Mouse (Mus musculus): ENCODE results near the gene Myom1. TPM values are rescaled to one million over a fixed set of nuclear protein-coding genes. Genes with fewer than 3 reads are reported as not detected.

Gene Myom1
- polyA plus RNA-seq, 1 experiment from 2014 or later, result 7.2 TPM

DNA sequence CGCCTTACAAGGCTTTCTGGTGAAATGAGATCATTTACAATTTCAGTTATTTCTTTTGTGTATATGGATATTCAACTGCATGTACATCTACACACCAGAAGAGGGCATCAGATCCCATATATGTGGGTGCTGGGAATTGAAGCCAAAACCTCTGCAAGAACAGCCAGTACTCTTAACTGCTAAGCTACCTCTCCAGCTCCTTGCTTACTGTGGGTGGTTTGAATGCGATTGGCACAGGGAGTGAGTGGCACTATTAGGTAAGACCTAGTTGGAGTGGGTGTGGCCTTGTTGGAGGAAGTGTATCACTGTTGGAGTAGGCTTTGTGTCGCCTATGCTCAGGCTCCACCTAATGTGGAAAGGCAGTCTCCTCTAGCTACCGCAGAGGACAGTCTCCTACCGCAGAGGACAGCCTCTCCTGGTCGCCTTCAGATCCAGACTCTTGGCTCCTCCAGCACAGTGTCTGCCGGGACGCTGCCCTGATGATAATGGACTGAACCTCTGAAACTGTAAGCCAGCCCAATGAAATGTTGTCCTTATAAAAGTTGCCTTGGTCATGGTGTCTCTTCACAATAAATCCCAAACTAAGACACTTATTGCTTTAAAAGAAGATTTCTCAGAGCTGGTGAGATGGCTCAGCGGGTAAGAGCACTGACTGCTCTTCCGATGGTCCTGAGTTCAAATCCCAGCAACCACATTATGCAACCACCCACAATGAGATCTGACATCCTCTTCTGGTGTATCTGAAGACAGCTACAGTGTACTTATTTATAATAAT is 1.9 kb downstream of the Myom1 start:
- no peak for ATAC-seq (ENCODE audit: insufficient number of reproducible peaks, insufficient read depth, low FRiP score, low TSS enrichment)
- Histone ChIP-seq H3K4me1 (peaks cover 23% of the 10 kb centered on the region), H3K27ac (no peak overlapping the region), H3K36me3 (no peaks in the 10 kb centered on the region), H3K4me2 (replicated peaks) (no peak overlapping the region), H3K4me3 (no peak overlapping the region), H3K9ac (no peak overlapping the region), H3K27me3 (no peaks in the 10 kb centered on the region), H3K9me3 (no peaks in the 10 kb centered on the region)
- WGBS, result 91% methylated on average over 10 of the region's 10 CpGs

DNA sequence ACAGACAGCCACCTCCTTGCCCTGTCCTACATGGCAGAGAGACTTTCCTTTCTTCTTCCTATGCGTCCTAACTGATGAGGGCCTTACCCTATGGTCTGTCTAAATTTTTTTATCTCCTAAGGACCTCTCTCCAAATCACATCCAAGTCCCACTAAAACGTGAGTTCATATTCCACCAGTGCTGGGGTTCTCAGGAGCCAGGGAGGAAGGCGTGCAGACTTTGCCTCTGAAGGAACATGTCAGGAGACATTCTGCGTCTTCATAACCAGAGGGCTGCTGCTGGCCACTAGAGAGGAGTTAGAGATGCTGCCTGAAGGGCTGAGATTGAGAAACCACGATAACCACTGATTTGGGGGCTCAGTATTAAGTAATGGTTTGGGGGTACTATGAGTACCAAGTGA is 4.5 kb downstream of the Myom1 start:
- no peak overlapping the region for H3K9ac ChIP-seq
- no peak overlapping the region for H3K27ac ChIP-seq
- H3K27me3 ChIP-seq, result no peaks in the 10 kb centered on the region
- no peak for ATAC-seq (ENCODE audit: insufficient number of reproducible peaks, insufficient read depth, low FRiP score, low TSS enrichment)
- H3K4me2 ChIP-seq (replicated peaks), result no peak overlapping the region
- no peaks in the 10 kb centered on the region for H3K36me3 ChIP-seq
- H3K4me3 ChIP-seq, result no peak overlapping the region
- no peaks in the 10 kb centered on the region for H3K9me3 ChIP-seq
- 77% methylated on average over 5 of the region's 5 CpGs for WGBS
- peaks cover 10% of the 10 kb centered on the region; the same call in 1 of the 2 replicates for H3K4me1 ChIP-seq

DNA sequence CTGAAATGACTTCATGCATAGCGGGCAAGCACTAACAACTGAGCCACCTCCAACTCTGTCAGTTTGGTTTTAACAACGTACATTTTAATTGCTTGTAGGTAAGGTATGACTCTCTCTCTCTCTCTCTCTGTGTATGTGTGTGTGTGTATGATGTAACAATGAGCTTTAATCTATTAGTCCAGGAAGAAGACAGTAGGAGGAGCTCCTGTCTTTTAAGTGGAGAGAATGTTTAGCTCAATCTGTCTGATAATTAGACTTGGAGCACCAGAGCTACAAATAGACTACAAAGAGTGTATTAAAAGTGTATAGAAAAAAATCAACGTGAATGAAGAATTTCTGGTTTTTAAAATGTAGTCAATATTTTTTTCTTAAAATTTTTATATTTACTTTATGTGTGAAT is 6.2 kb downstream of the Myom1 start:
- Histone ChIP-seq H3K27ac (no peak overlapping the region), H3K36me3 (no peaks in the 10 kb centered on the region), H3K4me3 (no peak overlapping the region), H3K27me3 (no peaks in the 10 kb centered on the region), H3K4me1 (peaks cover under 1% of the 10 kb centered on the region; the same call in 1 of the 2 replicates), H3K9me3 (no peaks in the 10 kb centered on the region), H3K9ac (no peak overlapping the region), H3K4me2 (replicated peaks) (no peak overlapping the region)
- ATAC-seq (ENCODE audit: insufficient number of reproducible peaks, insufficient read depth, low FRiP score, low TSS enrichment), result no peak
- 81% methylated on average over 3 of the region's 3 CpGs for WGBS

DNA sequence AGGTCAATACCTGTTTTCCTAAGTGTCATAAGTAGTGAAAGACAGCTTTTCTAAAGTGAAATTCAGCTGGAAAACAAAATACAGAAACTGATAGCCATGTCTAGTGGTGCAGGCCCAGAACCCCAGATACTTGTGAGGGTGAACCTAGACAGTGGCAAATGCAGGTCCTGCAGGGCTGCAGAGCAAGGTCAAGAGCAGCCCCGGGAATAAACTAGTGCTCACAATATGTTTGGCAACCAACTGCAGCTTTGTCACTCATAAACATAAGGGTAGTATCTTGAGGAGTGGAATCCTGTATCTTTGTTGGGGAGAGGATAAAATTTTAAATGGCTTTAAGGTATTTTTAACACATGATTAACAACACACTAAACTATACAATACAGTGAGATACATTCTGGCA is 7.3 kb downstream of the Myom1 start:
- H3K36me3 ChIP-seq, result no peaks in the 10 kb centered on the region
- H3K4me2 ChIP-seq (replicated peaks), result no peak overlapping the region
- H3K9ac ChIP-seq, result no peak overlapping the region
- no peak overlapping the region for H3K27ac ChIP-seq
- no peaks in the 10 kb centered on the region for H3K9me3 ChIP-seq
- H3K4me1 ChIP-seq, result no peaks in the 10 kb centered on the region
- no peaks in the 10 kb centered on the region for H3K27me3 ChIP-seq
- H3K4me3 ChIP-seq, result no peak overlapping the region
- 81% methylated on average over 1 of the region's 1 CpGs for WGBS
- no peak for ATAC-seq (ENCODE audit: insufficient number of reproducible peaks, insufficient read depth, low FRiP score, low TSS enrichment)

DNA sequence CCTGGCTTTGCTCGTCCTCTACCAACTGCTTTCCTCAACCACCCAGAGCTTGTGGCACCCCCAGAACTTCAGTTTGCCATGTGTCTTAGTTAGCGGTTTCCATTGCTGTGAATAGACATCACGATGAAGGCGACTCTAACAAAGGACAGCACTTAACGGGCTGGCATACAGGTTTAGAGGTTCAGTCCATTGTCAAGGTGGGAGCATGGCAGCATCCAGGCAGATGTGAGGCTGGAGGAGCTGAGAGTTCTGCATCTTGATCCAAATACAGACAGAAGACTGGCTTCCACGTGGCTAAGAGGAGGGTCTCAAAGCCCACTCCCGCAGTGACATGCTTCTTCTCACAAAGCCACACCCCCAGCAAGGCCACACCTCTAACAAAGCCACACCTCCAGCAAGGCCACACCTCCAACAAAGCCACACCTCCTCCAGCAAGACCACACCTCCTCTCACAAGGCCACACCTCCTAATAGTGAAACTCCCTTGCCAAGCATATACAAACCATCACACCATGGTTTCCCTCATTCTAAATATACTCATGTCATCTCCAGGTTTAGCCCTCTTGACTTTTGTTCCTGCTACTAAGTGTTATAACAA is 8.3 kb downstream of the Myom1 start:
- ATAC-seq (ENCODE audit: insufficient number of reproducible peaks, insufficient read depth, low FRiP score, low TSS enrichment), result no peak
- Histone ChIP-seq H3K4me3 (no peak overlapping the region), H3K27ac (no peak overlapping the region), H3K9me3 (no peaks in the 10 kb centered on the region), H3K9ac (no peak overlapping the region), H3K27me3 (no peaks in the 10 kb centered on the region), H3K4me2 (replicated peaks) (no peak overlapping the region), H3K4me1 (no peaks in the 10 kb centered on the region), H3K36me3 (no peaks in the 10 kb centered on the region)
- WGBS, result 59% methylated on average over 7 of the region's 7 CpGs

DNA sequence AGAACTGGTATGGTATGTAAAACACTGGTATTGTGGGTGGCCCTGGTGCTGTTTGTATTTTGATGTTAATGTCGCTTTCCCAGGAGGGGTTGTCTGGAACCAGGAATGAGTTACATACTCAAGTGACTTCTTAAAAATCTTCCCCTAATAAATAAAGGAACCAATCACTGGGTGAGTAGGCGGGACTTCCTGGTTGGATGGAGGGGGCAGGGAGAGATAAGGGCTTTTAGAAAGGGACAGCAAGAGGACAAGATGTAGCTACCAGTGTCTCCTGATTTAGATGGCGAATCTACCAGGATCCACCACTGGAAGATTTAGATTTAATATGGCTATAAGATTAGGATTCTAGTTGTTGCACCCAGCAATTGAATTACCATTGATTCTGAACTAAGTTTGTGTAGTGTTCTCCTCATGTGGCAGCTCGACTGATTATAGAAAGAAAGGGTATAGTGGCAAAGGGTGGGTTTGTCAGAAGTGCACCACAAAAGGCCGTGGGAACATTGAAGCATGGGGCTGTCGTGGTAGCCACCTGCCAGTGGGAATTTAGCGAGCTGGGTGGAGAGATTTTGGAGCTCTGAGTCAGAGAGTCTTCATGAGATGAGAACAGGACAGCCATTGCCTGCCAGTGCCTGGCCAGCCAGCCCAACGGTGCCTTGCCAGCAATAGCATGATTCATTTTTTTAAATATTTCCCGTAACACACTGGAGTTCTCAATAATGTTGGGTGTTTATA is 9.7 kb downstream of the Myom1 start:
- H3K4me2 ChIP-seq (replicated peaks), result no peak overlapping the region
- 89% methylated on average over 9 of the region's 9 CpGs for WGBS
- no peak for ATAC-seq (ENCODE audit: insufficient number of reproducible peaks, insufficient read depth, low FRiP score, low TSS enrichment)

DNA sequence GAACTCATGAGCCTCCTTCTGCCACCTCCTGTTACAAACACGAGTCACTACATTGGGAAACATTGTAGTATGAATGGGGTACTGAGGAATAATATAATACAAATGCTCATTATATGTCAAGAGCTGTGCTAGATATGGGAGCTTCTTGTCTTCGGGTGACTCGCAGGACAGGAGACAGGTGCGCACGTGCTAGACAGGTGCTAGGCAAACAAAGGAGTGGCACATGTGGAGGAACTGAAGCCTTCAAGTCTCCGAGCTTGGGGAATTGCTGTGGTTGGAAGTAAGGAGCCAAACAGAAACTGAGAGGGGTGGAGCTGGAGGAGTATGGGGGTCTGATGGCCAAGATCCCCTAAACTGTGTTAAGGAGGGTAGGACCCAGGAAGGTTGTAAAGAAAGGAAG is 10.7 kb downstream of the Myom1 start:
- Histone ChIP-seq H3K9ac (no peak overlapping the region), H3K36me3 (no peaks in the 10 kb centered on the region), H3K27ac (no peak overlapping the region), H3K4me2 (replicated peaks) (no peak overlapping the region), H3K4me1 (no peaks in the 10 kb centered on the region), H3K27me3 (no peaks in the 10 kb centered on the region; the same call in 1 of the 2 replicates), H3K9me3 (no peaks in the 10 kb centered on the region), H3K4me3 (no peak overlapping the region)
- 92% methylated on average over 6 of the region's 6 CpGs for WGBS
- ATAC-seq (ENCODE audit: insufficient number of reproducible peaks, insufficient read depth, low FRiP score, low TSS enrichment), result no peak

More for the DNA sequence above, 9.7 kb downstream of the Myom1 start:
- Histone ChIP-seq H3K9ac (no peak overlapping the region), H3K4me1 (no peaks in the 10 kb centered on the region), H3K9me3 (no peaks in the 10 kb centered on the region), H3K27me3 (no peaks in the 10 kb centered on the region), H3K27ac (no peak overlapping the region), H3K4me3 (no peak overlapping the region), H3K36me3 (no peaks in the 10 kb centered on the region)

DNA sequence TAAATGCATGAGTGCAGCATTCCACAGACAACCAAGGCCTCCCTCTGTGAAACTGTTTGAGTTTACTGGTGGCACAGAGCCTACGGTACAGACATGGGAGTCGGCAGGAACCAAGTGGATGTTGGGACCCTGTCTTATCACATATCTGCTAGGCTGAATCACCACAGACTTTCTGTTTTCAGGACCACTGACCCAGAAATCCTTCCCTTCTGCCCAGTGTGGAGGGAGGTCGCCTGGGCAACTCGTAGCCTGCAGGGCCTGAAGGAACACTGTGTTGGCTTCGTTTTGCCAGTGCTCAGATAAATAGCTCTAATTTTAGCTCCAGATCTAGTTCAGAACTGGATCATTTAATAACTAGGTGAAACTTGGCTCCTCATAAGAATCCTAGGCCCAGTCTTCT is 12.5 kb downstream of the Myom1 start:
- Histone ChIP-seq H3K4me2 (replicated peaks) (no peak overlapping the region), H3K9me3 (no peaks in the 10 kb centered on the region), H3K9ac (no peak overlapping the region), H3K4me1 (peaks cover 10% of the 10 kb centered on the region; the same call in 1 of the 2 replicates), H3K27me3 (no peaks in the 10 kb centered on the region; the same call in 1 of the 2 replicates), H3K27ac (no peak overlapping the region), H3K4me3 (no peak overlapping the region), H3K36me3 (no peaks in the 10 kb centered on the region)
- ATAC-seq (ENCODE audit: insufficient number of reproducible peaks, insufficient read depth, low FRiP score, low TSS enrichment), result no peak
- WGBS, result 47% methylated on average over 5 of the region's 5 CpGs

DNA sequence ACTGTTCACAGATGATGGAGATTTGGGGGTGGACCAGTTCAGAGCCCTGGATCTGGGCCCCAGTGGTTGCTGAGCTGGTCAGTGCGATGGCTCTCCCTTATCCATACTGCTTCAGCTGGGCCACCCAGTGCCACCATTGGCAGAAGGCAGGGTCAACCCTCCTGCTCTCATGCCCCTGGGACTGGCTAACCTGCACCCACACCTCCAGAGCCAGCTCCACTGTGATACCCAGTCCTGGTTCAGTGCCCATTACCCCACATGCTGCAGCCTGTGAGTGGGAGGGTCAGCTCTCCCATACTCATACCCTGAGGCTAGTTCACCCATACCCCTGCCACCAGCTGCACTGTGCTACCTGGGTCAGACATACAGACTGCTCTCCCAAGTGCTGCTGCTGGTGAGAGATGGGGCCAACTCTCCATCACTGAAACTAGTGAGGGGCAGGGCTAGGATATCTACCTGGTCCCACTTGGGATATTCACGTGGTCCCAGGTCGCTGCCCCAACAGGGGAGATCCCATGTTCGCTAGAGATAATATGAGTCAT is 15.1 kb downstream of the Myom1 start:
- 0 out of 2 replicates have a peak, but pooled peaks have one; percentile 13 for ATAC-seq (ENCODE audit: insufficient number of reproducible peaks, insufficient read depth, low FRiP score, low TSS enrichment)
- Histone ChIP-seq H3K36me3 (no peaks in the 10 kb centered on the region), H3K4me1 (peaks cover 13% of the 10 kb centered on the region; the same call in 1 of the 2 replicates), H3K27ac (no peak overlapping the region), H3K9me3 (no peaks in the 10 kb centered on the region), H3K4me3 (no peak overlapping the region), H3K27me3 (no peaks in the 10 kb centered on the region; the same call in 1 of the 2 replicates), H3K4me2 (replicated peaks) (no peak overlapping the region), H3K9ac (no peak overlapping the region)
- WGBS, result 90% methylated on average over 4 of the region's 4 CpGs

DNA sequence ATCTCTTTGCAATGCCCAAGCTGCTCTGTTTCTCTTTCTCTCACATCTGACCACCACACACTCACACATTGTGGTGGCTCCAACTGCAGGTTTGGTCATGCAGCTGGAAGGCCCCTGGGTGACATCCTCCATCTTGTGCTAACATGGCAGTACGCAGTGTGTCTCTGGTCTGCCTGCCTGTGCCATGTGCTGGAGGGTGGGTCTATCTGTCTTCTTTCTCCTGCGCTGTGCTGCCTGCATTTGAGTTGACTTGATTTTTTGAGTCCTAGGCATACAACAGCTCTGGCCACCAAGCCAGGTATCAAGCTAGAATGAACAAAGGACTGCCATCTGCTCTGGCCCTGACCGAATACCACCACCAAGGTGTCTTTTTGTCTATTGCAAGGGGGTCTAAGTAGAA is 15.7 kb downstream of the Myom1 start:
- Histone ChIP-seq H3K9me3 (no peaks in the 10 kb centered on the region), H3K4me3 (no peak overlapping the region), H3K4me2 (replicated peaks) (no peak overlapping the region), H3K36me3 (no peaks in the 10 kb centered on the region), H3K27ac (no peak overlapping the region), H3K9ac (no peak overlapping the region), H3K27me3 (no peaks in the 10 kb centered on the region; the same call in 1 of the 2 replicates), H3K4me1 (peaks cover 18% of the 10 kb centered on the region)
- no peak for ATAC-seq (ENCODE audit: insufficient number of reproducible peaks, insufficient read depth, low FRiP score, low TSS enrichment)
- WGBS, result 96% methylated on average over 3 of the region's 3 CpGs

DNA sequence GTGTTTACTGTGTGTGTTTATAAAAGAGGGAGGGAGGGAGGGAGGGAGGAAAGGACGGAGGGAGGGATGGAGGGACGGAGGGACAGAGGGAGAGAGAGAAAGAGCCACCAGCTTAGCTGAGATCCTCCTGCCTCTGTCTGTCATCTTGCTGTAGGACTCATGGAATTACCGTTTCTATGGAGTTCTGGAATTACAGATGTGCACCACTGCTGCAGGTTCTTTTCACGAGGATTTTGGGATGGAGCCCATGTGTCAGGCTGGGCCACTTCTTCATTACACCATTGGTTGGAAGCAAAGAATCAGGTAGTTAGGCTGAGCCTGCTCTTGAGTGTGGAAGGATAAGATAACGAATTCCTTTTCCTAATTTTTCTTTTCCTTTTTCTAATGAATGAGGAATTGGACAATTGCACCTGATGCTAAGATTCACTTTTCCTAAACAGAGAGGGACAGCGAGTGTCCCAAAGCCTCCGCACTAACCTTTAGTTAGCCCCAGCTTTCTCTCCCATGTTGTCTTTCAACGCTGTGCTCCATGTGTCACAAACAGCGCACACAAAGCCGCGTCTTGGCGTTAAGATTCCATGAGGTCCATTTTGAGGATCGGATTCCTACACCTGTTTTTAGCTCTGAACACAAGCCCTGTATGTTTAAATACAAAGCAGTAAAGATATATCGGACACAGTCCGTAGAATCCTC is 16.3 kb downstream of the Myom1 start:
- Histone ChIP-seq H3K9me3 (no peaks in the 10 kb centered on the region), H3K27ac (no peak overlapping the region), H3K4me2 (replicated peaks) (no peak overlapping the region), H3K9ac (no peak overlapping the region), H3K4me3 (no peak overlapping the region), H3K4me1 (peaks cover 18% of the 10 kb centered on the region), H3K36me3 (no peaks in the 10 kb centered on the region), H3K27me3 (no peaks in the 10 kb centered on the region; the same call in 1 of the 2 replicates)
- no peak for ATAC-seq (ENCODE audit: insufficient number of reproducible peaks, insufficient read depth, low FRiP score, low TSS enrichment)
- 79% methylated on average over 15 of the region's 15 CpGs for WGBS
